Mouse (Mus musculus) cortical plate, adult 2 months (tissue): ENCODE measurements around the gene Rpp30. TPM values are rescaled to one million over a fixed set of nuclear protein-coding genes. Genes with fewer than 3 reads are reported as not detected.

Source experiments
- H3K27ac ChIP-seq: fragments of 200-500 bp; 2 replicates; pipeline ENCODE4 v1.5.1; 2012; ENCODE audit warnings: low read length, control low read depth, inconsistent platforms; ENCODE audit not compliant: insufficient read depth
- H3K4me1 ChIP-seq: fragments of 200-500 bp; 2 replicates; pipeline ENCODE4 v1.6.1; 2011; ENCODE audit warnings: low read length; ENCODE audit not compliant: control insufficient read depth, insufficient read depth
- H3K4me3 ChIP-seq: fragments of 200-500 bp; 2 replicates; pipeline ENCODE4 v1.5.1; 2011; ENCODE audit warnings: mild to moderate bottlenecking, low read length, control low read depth; ENCODE audit not compliant: insufficient read depth
- CTCF ChIP-seq: fragments of 200-500 bp; IDR thresholded peaks from 2 replicates; pipeline ENCODE4 v1.5.1; 2011; ENCODE audit warnings: mild to moderate bottlenecking, control low read depth, low read length; ENCODE audit not compliant: insufficient read depth; ENCODE audit errors: extremely low read depth
- POLR2A ChIP-seq: fragments of 200-500 bp; IDR thresholded peaks from 2 replicates; pipeline ENCODE4 v1.6.1; 2011; ENCODE audit warnings: mild to moderate bottlenecking, low read length, control low read depth; ENCODE audit not compliant: insufficient read depth; ENCODE audit errors: extremely low read depth
- polyA plus RNA-seq: library from polyadenylated mRNA; depleted of rRNA; stranded (reverse); fragments of >200 nt; gene quantifications from 2 replicates; pipeline ENCODE4 v1.2.3, GENCODE M21; 2012

Rpp30 gene
- polyA plus RNA-seq, 1 experiment, result 21.0 TPM

GRCm38 (mm10) chr19:36098916-36099315 is 15.4 kb downstream of the Rpp30 start:
- H3K27ac ChIP-seq, result no peak overlapping the region
- TF ChIP-seq POLR2A (no peak), CTCF (no peak)
- no peak overlapping the region for H3K4me3 ChIP-seq
- no peaks in the 10 kb centered on the region for H3K4me1 ChIP-seq

GRCm38 (mm10) chr19:36103909-36104308 is 20.4 kb downstream of the Rpp30 start:
- no peak overlapping the region for H3K27ac ChIP-seq

GRCm38 (mm10) chr19:36109318-36109944 is 25.9 kb downstream of the Rpp30 start:
- Histone ChIP-seq H3K4me3 (peak overlapping the region; percentile 26), H3K4me1 (no peaks in the 10 kb centered on the region), H3K27ac (no peak overlapping the region)
- TF ChIP-seq POLR2A (no peak), CTCF (no peak)

More at GRCm38 (mm10) chr19:36103909-36104308, 20.4 kb downstream of the Rpp30 start:
- Histone ChIP-seq H3K4me1 (no peaks in the 10 kb centered on the region), H3K4me3 (no peak overlapping the region)
- TF ChIP-seq CTCF, result no peak
- no peak for TF ChIP-seq POLR2A

- H3K27ac ChIP-seq, result no peak overlapping the region
- H3K4me1 ChIP-seq, result no peaks in the 10 kb centered on the region
- TF ChIP-seq CTCF (no peak), POLR2A (no peak)
Measured at GRCm38 (mm10) chr19:36110465-36110864, 26.9 kb downstream of the Rpp30 start.

GRCm38 (mm10) chr19:36111054-36111895 is 27.8 kb downstream of the Rpp30 start:
- H3K27ac ChIP-seq, result no peak overlapping the region
- TF ChIP-seq CTCF (no peak), POLR2A (no peak)

More at GRCm38 (mm10) chr19:36110465-36110864, 26.9 kb downstream of the Rpp30 start:
- H3K4me3 ChIP-seq, result no peak overlapping the region

DNA sequence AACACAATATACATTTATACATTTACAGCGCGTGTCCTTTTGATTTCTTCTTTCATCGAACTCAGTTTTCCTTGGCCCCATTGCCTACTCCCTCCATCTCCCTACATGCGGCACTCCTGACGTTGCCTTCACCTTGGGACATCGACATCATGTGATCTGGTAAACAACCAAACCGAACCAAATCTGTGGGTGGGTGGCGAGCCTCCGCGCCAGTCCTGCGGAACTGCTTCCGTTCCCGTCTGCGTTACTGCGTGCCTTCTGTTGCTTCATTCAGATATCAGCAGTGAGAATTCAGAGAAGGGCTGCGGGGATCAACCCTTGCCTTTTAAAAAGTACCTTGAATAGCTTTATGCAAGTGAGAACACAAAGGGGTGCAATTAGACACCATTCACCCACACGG is 28.5 kb downstream of the Rpp30 start:
- no peak for TF ChIP-seq CTCF
- no peak for TF ChIP-seq POLR2A
- no peak overlapping the region for H3K27ac ChIP-seq
- no peaks in the 10 kb centered on the region for H3K4me1 ChIP-seq
- H3K4me3 ChIP-seq, result peak overlapping the region; percentile 52

More at GRCm38 (mm10) chr19:36111054-36111895, 27.8 kb downstream of the Rpp30 start:
- H3K4me3 ChIP-seq, result peak overlapping the region; percentile 52; the same call in 1 of the 2 replicates
- H3K4me1 ChIP-seq, result no peaks in the 10 kb centered on the region

- Histone ChIP-seq H3K27ac (no peak overlapping the region), H3K4me1 (no peaks in the 10 kb centered on the region), H3K4me3 (no peak overlapping the region)
- TF ChIP-seq CTCF (no peak), POLR2A (no peak)
Measured at GRCm38 (mm10) chr19:36116185-36116584, 32.7 kb downstream of the Rpp30 start.

GRCm38 (mm10) chr19:36119219-36119618 is 35.7 kb downstream of the Rpp30 start:
- no peaks in the 10 kb centered on the region for H3K4me1 ChIP-seq
- no peak overlapping the region for H3K4me3 ChIP-seq
- no peak overlapping the region for H3K27ac ChIP-seq
- TF ChIP-seq POLR2A, result no peak

DNA sequence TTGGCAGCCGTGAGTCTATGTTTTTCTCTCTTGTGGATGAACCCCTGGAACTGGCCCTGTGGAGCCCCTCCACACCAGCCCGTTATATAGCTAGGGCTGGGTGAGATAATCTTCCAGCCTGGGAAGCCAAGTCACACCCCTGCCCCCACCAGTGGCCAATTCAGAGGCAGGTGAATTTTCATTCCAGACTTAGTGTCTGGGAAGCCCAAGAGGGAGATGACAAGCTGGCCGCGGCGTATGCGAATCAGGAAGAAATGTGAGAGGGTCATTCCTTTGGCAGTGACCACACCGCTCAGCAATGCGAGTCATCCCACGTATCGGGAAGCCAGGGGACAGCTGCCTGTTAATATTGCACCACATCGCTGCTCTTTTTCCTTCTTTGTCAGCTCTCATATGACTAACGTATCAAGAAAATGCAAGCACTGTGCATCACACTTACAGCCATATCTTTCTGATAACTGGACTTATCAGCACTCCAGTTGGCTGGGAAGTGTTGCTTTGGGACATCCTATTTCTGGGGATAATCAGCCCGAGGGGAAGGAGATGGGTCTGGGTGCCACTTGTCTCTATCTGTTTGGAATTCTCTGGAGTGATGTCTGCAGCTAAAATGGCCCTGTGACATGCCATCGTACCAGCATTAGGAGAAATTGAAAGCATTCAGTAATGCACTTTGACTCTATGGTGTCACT is 36.4 kb downstream of the Rpp30 start, which contains the start of gene Ankrd1:
Ankrd1 (minus strand) TSS at position 317 of the 689 bp plus-strand sequence.
- no peak for TF ChIP-seq CTCF
- TF ChIP-seq POLR2A, result no peak
- Histone ChIP-seq H3K4me3 (no peak within 1 kb of the TSS), H3K27ac (no peak within 1 kb of the TSS), H3K4me1 (no peaks in the 10 kb centered on the region)
